Mouse (Mus musculus) MN1 (cell line): ENCODE measurements around the gene C1rb.
"Not testable (repeated sequence)": the region's sequence is repeated elsewhere in the genome, so short reads cannot be mapped to it uniquely, and the experiment has no call there.

Experiments
- DNase-seq: peaks from one replicate; pipeline ENCODE4 v3.0.0-alpha.2; 2016; ENCODE audit warnings: low spot score

Gene C1rb

GRCm38 (mm10) chr6:124570026-124570425 is at the start of gene C1rb:
C1rb (plus strand) TSS chr6:124570294.
- DNase-seq = peak; percentile 63

DNA sequence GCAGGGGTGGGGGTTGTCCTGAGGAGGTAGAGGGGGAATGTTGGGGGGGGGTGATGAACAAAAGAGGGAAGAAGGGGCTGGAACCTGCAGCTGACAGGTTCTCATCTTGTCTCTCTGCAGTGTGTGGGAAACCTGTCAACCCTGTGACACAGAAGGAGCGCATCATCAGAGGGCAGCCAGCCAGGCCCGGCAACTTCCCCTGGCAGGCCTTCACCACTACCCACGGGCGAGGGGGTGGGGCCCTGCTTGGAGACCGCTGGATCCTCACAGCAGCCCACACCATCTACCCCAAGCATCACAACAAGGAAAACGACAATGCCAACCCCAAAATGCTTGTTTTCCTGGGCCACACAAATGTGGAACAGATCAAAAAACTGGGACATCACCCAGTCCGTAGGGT is 48.0 kb upstream of the C1rb start:
- DNase-seq = not testable (repeated sequence)

GRCm38 (mm10) chr6:124527881-124528280 is 42.2 kb upstream of the C1rb start:
- no peak for DNase-seq

GRCm38 (mm10) chr6:124531077-124531476 is 39.0 kb upstream of the C1rb start:
- DNase-seq = no peak

DNA sequence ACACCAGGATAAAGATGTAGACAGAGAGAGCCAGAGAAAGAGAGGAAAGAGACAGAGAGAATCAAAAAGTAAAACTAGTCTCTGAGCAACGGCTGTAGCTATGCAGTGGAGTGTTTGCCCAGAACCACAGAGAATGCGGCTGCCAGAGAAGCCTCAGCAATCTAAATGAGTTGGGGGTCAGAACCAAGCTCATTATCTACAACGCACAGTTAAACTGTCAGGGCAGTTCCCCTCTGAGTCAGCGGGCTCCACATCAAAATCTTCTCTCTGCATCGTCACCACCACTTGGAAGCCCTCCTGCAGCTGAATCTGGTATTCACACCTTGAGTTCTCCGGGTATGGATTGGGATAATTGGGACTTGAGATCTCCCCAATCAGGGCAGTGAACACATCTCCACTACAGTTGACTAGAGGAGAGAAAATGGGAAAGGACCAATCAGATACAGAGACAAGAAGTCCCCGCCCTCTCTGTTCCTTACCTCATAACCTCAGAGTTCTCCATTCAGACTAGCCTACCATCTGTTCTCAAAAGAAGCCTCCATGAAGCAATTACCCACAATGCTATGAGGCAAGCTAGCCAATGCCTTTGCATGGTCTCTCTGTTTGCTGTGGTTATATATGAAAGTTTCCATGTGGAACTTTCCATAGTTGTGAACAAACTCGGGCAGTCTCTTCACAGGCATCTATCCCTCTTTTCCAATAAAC is 33.8 kb upstream of the C1rb start:
- not testable (repeated sequence) for DNase-seq

DNA sequence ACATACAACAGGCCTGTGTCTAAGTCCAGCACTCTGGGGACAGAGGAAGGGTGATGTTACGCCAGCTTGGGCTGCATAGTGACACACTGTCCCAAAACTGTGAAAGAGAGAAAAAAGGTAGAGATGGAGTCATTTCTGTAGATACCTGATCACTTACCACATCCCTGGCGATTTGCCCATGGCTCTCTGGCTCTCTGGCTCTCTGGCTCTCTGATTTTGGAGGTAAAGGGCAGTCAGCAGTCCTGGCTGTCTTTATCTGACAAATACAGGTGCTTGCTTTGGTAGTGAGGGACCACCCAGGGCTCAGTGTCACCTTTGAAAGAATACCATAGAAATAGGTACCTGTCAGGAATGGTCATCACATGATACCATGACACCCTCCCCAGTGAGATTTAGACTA is 28.9 kb upstream of the C1rb start:
- not testable (repeated sequence) for DNase-seq

- DNase-seq = not testable (repeated sequence)
Observed at GRCm38 (mm10) chr6:124542284-124542683, 27.8 kb upstream of the C1rb start, which contains the start of gene C1s1. C1s1 (minus strand) TSS chr6:124542359.

- no peak for DNase-seq
Observed at GRCm38 (mm10) chr6:124544466-124544865, 25.6 kb upstream of the C1rb start.

- no peak for DNase-seq
Observed at GRCm38 (mm10) chr6:124545425-124545824, 24.7 kb upstream of the C1rb start.

DNA sequence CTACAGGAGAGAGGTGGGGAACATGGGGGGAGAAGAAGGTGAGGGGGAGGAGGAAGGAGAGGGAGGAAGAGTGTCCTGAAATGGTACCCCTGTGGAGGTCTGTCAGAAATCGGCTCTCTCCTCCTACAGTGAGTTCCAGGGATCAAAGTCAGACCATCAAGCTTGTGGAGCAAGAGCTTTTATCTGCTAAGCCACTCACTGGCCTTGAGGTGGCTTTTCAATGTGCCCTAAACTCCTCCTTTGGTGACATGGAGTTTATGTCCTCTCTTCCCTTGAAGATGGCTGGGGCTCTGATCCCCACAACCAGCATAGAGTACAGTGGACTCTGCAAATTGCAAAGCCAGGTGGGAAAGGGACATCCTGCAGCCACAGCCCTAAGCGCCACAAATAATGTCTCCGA is 22.1 kb upstream of the C1rb start:
- DNase-seq = not testable (repeated sequence)

DNA sequence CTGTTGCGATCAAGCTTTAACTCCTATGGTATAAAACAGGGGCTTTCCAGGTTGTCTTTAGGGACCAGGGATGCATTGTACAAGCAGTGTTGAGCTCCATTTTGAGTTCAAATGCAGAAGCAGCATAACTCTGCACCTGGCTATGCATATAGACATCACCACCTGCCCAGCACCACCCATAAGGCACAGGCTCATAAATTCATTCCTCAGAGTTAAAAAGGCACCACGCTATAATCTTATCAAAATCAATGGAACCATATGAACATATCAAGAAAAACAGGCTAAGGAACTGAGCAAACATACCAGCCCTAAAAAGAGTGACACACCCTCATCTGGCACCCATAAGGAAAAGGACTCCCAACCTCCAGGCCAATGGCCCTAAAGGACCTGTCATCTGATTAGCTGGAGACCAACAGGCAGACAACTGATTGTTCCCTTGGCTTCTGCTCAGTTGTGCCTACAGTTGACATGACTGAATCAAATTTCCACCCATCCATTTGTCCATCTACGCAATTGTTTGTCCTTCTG is 21.0 kb upstream of the C1rb start:
- DNase-seq = no peak

DNA sequence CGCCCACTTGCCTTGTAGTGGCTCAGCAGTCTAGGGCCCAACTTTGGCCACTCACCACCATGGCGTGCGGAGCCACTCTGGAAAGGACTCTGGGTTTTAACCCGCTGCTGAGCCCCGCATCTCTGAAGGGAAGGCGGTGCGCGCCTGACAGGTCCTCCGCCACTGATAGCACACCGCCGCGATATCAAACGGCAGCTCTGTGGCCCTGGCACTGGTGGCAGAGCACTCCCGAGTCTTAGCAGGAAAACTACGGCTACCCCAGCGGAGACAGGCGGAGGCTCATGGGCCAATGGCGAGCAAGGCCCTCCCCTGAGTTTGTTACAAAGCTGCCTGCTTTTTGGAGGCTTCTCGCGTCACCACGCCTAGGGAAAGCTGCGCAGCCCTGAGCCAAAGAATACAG is 17.3 kb upstream of the C1rb start:
- no peak for DNase-seq

DNA sequence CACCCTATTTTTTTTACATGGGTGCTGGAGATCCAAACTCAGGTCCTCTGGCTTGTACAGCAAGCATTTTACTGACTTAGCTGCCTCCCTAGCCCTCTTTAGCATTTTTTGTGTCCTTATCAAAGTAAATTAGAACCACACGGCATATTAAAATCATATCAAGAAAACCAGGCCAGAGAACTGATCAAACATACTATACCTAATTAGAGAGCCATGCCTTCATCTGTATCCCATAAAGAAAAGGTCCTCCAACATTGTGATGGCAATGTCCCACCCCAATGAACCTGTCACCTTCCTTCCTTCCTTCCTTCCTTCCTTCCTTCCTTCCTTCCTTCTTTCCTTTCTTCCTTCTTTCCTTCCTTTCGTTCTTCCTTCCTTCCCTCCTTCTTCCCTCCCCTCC is 14.1 kb upstream of the C1rb start:
- not testable (repeated sequence) for DNase-seq

- DNase-seq = not testable (repeated sequence)
Observed at GRCm38 (mm10) chr6:124561156-124561555, 8.9 kb upstream of the C1rb start.

DNA sequence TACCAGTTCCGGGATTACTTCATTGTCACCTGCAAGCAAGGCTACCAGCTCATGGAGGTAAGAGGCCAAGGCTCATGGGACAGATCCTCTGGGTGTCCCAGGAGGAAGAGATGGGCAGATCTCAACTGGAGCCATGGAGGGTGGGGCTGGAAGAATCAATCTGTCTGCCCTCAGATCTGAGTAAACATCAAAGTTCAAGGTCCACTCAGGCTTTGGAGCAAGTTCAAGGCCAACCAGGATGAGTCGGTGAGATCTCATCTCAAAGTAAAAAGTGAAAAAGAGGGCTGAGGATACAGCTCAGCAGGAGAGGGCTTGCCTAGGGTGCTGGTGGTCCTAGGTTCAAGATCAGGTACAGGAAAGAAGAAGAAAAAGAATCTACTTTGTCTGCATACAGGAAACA is 8.5 kb upstream of the C1rb start:
- DNase-seq = not testable (repeated sequence)

GRCm38 (mm10) chr6:124575155-124575678 is 5.1 kb downstream of the C1rb start:
- DNase-seq = not testable (repeated sequence)

DNA sequence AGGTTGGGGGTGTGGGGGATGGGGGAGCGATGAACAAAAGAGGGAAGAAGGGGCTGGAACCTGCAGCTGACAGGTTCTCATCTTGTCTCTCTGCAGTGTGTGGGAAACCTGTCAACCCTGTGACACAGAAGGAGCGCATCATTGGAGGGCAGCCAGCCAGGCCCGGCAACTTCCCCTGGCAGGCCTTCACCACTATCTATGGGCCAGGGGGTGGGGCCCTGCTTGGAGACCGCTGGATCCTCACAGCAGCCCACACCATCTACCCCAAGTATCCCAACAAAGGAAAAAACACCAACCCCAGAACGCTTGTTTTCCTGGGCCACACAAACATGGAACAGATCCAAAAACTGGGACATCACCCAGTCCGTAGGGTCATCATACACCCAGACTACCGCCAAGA is 10.1 kb downstream of the C1rb start:
- not testable (repeated sequence) for DNase-seq

DNA sequence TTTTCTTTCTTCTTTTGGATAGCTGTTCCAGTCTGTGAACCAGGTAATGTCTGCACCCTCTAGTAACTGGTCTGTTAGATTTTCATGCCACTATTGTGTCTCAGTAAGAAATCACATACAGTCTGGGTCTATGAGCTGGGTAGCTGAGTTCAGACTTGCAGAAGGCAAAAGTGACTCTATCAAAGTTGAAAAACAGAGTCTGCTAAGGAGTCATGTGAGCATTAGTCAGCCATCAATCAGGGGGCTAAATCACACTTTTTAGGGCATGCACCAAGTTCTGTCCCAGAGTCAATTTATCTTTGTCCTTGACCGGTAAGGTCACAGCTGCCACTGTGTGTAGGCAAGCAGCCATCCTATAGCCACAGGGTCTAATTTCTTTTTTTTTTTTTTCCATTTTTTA is 12.1 kb downstream of the C1rb start:
- no peak for DNase-seq

- no peak for DNase-seq
Observed at GRCm38 (mm10) chr6:124584935-124585334, 14.8 kb downstream of the C1rb start.

GRCm38 (mm10) chr6:124585761-124586160 is 15.7 kb downstream of the C1rb start:
- no peak for DNase-seq

- no peak for DNase-seq
Observed at GRCm38 (mm10) chr6:124586266-124586665, 16.2 kb downstream of the C1rb start.

DNA sequence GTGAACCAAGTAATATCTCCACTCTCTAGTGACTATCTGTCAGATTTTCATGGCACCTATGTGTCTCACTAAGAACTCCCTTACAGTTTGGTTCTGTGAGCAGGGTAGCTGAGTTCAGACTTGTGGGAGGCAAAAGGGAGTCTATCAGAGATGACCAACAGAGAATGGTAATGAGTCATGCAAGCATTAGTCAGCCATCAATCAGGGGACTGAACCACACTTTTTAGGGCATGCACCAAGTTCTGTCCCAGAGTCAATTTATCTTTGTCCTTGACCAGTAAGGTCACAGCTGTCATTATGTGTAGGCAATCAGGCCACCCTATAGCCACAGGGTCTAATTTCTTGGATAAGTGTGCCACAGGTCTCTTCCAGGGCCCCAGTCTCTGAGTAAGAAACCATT is 18.7 kb downstream of the C1rb start:
- DNase-seq = no peak

- DNase-seq = no peak
Observed at GRCm38 (mm10) chr6:124592186-124592700, 22.1 kb downstream of the C1rb start.
